Mouse (Mus musculus): ENCODE data around the gene Selenoo. TPM values are rescaled to one million over a fixed set of nuclear protein-coding genes. Genes with fewer than 3 reads are reported as not detected.
A peak's percentile ranks its signal among the peaks of the same experiment; 100 is the strongest.

Gene Selenoo
- polyA plus RNA-seq, 1 experiment = 37.1 TPM

- TF ChIP-seq CTCF (IDR thresholded peaks at IDR 0.05; ENCODE audit: insufficient read depth, low read length) = no peak
- no peak for TF ChIP-seq POLR2A (IDR thresholded peaks at IDR 0.05; ENCODE audit: borderline replicate concordance, extremely low read depth, low read depth, low read length)
- DNase-seq = no peak
- 73% methylated on average over 9 of the region's 9 CpGs for WGBS
- Histone ChIP-seq H3K4me1 (ENCODE audit: control insufficient read depth, insufficient read depth, low read length) (no peaks in the 10 kb centered on the region), H3K4me3 (replicated peaks; ENCODE audit: extremely low read depth, low read depth, low read length) (no peak overlapping the region)
These were observed 21.3 kb downstream of the Selenoo start for GRCm38 (mm10) chr15:89110147-89110546.

- TF ChIP-seq CTCF (IDR thresholded peaks at IDR 0.05; ENCODE audit: insufficient read depth, low read length) (0 out of 2 replicates have a peak, but pooled peaks have one; percentile 1), POLR2A (IDR thresholded peaks at IDR 0.05; ENCODE audit: borderline replicate concordance, extremely low read depth, low read depth, low read length) (no peak)
- peaks cover 7% of the 10 kb centered on the region; the same call in 1 of the 2 replicates for H3K4me1 ChIP-seq (ENCODE audit: control insufficient read depth, insufficient read depth, low read length)
- H3K4me3 ChIP-seq (replicated peaks; ENCODE audit: extremely low read depth, low read depth, low read length) = no peak overlapping the region
- no peak for DNase-seq
These were observed 29.1 kb downstream of the Selenoo start for GRCm38 (mm10) chr15:89118007-89118406.

DNA sequence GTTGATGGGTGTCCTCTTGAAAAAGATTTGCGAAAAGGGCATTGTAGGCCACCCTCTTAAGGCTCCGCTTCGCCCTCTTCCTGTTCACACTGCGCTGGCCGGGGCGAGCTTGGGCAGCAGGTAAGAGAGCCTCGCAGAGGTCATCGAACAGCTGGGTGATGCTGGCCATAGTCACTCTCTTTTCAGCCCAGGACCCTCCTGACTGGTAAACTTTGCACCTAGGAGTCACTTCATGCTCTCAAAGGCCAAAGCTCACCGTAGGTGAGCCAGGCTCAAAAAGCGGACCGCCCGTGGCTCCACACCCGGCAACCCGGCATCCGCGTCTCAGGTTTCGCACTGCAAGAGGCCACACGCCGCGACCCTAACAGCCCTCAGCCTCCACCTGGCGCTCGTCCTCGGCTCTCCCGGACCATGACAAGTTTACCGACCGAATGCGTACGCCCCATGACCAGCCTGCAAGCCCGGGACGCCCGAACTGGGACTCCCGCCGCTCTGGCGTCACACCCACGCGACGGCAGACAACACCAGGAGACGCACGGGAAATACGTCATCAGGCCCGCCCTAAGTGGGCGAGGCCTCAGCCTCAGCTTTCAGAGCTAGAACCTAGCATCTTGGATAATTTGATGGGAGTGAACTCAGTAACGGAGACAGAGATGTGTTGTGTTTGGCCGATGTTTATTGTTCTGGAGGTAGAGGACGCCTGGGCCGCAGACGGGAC, 33.9 kb downstream of the Selenoo start, which contains the start of gene Tubgcp6:
Gene Tubgcp6 (minus strand): TSS at position 464 of the 718 bp plus-strand sequence.
- H3K4me1 ChIP-seq (ENCODE audit: control insufficient read depth, insufficient read depth, low read length) = peaks cover 13% of the 10 kb centered on the region
- peak; percentile 84 for TF ChIP-seq POLR2A (IDR thresholded peaks at IDR 0.05; ENCODE audit: borderline replicate concordance, extremely low read depth, low read depth, low read length)
- TF ChIP-seq CTCF (IDR thresholded peaks at IDR 0.05; ENCODE audit: insufficient read depth, low read length) = no peak
- DNase-seq = peak; percentile 99
- peak within 1 kb of the TSS; percentile 73 for H3K4me3 ChIP-seq (replicated peaks; ENCODE audit: extremely low read depth, low read depth, low read length)
- under 1% methylated on average over 47 of the region's 47 CpGs for WGBS

GRCm38 (mm10) chr15:89123595-89123994, 34.7 kb downstream of the Selenoo start:
- TF ChIP-seq POLR2A (IDR thresholded peaks at IDR 0.05; ENCODE audit: borderline replicate concordance, extremely low read depth, low read depth, low read length) (no peak), CTCF (IDR thresholded peaks at IDR 0.05; ENCODE audit: insufficient read depth, low read length) (no peak)
- WGBS = 36% methylated on average over 11 of the region's 11 CpGs
- peaks cover 17% of the 10 kb centered on the region for H3K4me1 ChIP-seq (ENCODE audit: control insufficient read depth, insufficient read depth, low read length)
- DNase-seq = no peak
- no peak overlapping the region for H3K4me3 ChIP-seq (replicated peaks; ENCODE audit: extremely low read depth, low read depth, low read length)

- TF ChIP-seq CTCF (IDR thresholded peaks at IDR 0.05; ENCODE audit: insufficient read depth, low read length) (no peak), POLR2A (IDR thresholded peaks at IDR 0.05; ENCODE audit: borderline replicate concordance, extremely low read depth, low read depth, low read length) (no peak)
- H3K4me3 ChIP-seq (replicated peaks; ENCODE audit: extremely low read depth, low read depth, low read length) = no peak overlapping the region
- no peak for DNase-seq
- peaks cover 20% of the 10 kb centered on the region for H3K4me1 ChIP-seq (ENCODE audit: control insufficient read depth, insufficient read depth, low read length)
- 96% methylated on average over 3 of the region's 3 CpGs for WGBS
These were observed 35.4 kb downstream of the Selenoo start for GRCm38 (mm10) chr15:89124312-89124711.

- 96% methylated on average over 9 of the region's 9 CpGs for WGBS
- Histone ChIP-seq H3K4me1 (ENCODE audit: control insufficient read depth, insufficient read depth, low read length) (peaks cover 20% of the 10 kb centered on the region), H3K4me3 (replicated peaks; ENCODE audit: extremely low read depth, low read depth, low read length) (no peak overlapping the region)
- TF ChIP-seq CTCF (IDR thresholded peaks at IDR 0.05; ENCODE audit: insufficient read depth, low read length) (no peak), POLR2A (IDR thresholded peaks at IDR 0.05; ENCODE audit: borderline replicate concordance, extremely low read depth, low read depth, low read length) (no peak)
- no peak for DNase-seq
These were observed 36.5 kb downstream of the Selenoo start for GRCm38 (mm10) chr15:89125351-89125750.

DNA sequence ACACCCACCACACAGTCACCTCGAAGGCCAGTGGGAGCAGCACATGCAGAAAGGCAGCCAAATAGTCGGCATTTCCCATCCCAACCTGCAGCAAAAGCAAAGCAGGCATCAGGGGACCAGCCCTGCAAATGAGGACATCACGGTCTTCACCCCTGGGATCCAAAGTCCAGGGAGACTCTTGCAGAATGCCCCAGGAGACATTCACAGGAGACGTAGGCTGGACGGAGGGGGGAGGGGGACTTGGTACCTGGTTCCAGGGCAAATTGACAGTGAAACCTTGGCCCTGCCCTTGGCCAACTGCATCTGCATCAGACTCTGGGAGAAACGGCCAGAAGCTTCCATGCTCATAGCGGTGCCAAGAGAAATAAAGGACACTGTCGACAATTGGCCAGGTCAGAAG, 37.7 kb downstream of the Selenoo start:
- DNase-seq = no peak
- WGBS = 87% methylated on average over 8 of the region's 8 CpGs
- Histone ChIP-seq H3K4me1 (ENCODE audit: control insufficient read depth, insufficient read depth, low read length) (peaks cover 20% of the 10 kb centered on the region), H3K4me3 (replicated peaks; ENCODE audit: extremely low read depth, low read depth, low read length) (no peak overlapping the region)
- no peak for TF ChIP-seq POLR2A (IDR thresholded peaks at IDR 0.05; ENCODE audit: borderline replicate concordance, extremely low read depth, low read depth, low read length)
- no peak for TF ChIP-seq CTCF (IDR thresholded peaks at IDR 0.05; ENCODE audit: insufficient read depth, low read length)

GRCm38 (mm10) chr15:89127364-89127940, 38.6 kb downstream of the Selenoo start:
- 73% methylated on average over 8 of the region's 8 CpGs for WGBS

GRCm38 (mm10) chr15:89128382-89129350, 39.8 kb downstream of the Selenoo start, which contains the start of gene Hdac10:
TSS of gene Hdac10 (minus strand) at chr15:89128700.
- Histone ChIP-seq H3K4me3 (replicated peaks; ENCODE audit: extremely low read depth, low read depth, low read length) (peak within 1 kb of the TSS; percentile 94), H3K4me1 (ENCODE audit: control insufficient read depth, insufficient read depth, low read length) (peaks cover 12% of the 10 kb centered on the region)
- peak; percentile 66; the same call in 1 of the 2 replicates for TF ChIP-seq POLR2A (IDR thresholded peaks at IDR 0.05; ENCODE audit: borderline replicate concordance, extremely low read depth, low read depth, low read length)
- TF ChIP-seq CTCF (IDR thresholded peaks at IDR 0.05; ENCODE audit: insufficient read depth, low read length) = peak; percentile 93
- DNase-seq = peak; percentile 91
- 3% methylated on average over 36 of the region's 36 CpGs for WGBS

More at GRCm38 (mm10) chr15:89127364-89127940, 38.6 kb downstream of the Selenoo start:
- TF ChIP-seq CTCF (IDR thresholded peaks at IDR 0.05; ENCODE audit: insufficient read depth, low read length) (no peak), POLR2A (IDR thresholded peaks at IDR 0.05; ENCODE audit: borderline replicate concordance, extremely low read depth, low read depth, low read length) (no peak)
- Histone ChIP-seq H3K4me1 (ENCODE audit: control insufficient read depth, insufficient read depth, low read length) (peaks cover 14% of the 10 kb centered on the region), H3K4me3 (replicated peaks; ENCODE audit: extremely low read depth, low read depth, low read length) (no peak overlapping the region)
- no peak for DNase-seq
